8 mouse cellular contexts compared by ENCODE assay signal in genomic region chr11:87426450-87427250, GRCm38 (mm10). TPM values are rescaled to one million over a fixed set of nuclear protein-coding genes. Genes with fewer than 3 reads are reported as not detected.
A peak's percentile ranks its signal among the peaks of the same experiment; 100 is the strongest.
DNase-seq lines count a peak whose midpoint lies in the region; ATAC-seq and TF ChIP-seq lines count a peak whose summit lies in the region.
"Not testable (repeated sequence)": the region's sequence is repeated elsewhere in the genome, so short reads cannot be mapped to it uniquely, and the experiment has no call there.

No protein-coding gene starts in this region.

- peak; percentile 91 for ATAC-seq in forebrain, embryonic 15.5 days (replicated peaks)
- peak; percentile 75 for ATAC-seq in liver, postnatal 0 days
- peak; percentile 91 for ATAC-seq in neural tube, embryonic 13.5 days (ENCODE audit: low read depth)

- not testable (repeated sequence) for H3K9me3 ChIP-seq in forebrain, embryonic 15.5 days; liver, postnatal 0 days (ENCODE audit: low read length); neural tube, embryonic 13.5 days

- under 1% methylated on average over 24 of the region's 24 CpGs for WGBS in forebrain, embryonic 15.5 days
- WGBS in liver, postnatal 0 days (ENCODE audit: insufficient replicate concordance) = under 1% methylated on average over 23 of the region's 24 CpGs
- under 1% methylated on average over 24 of the region's 24 CpGs for WGBS in neural tube, embryonic 13.5 days

- not testable (repeated sequence) for H3K27me3 ChIP-seq in forebrain, embryonic 15.5 days; liver, postnatal 0 days (ENCODE audit: insufficient read depth, low read length); neural tube, embryonic 13.5 days

- DNase-seq in ES-CJ7 (ENCODE audit: low read depth, low spot score) = peak; percentile 94
- peak; percentile 91 for DNase-seq in cerebellum, adult 11-12 months
- DNase-seq in heart, postnatal 25 days (ENCODE audit: low spot score) = peak; percentile 74
- peak; percentile 89 for DNase-seq in layer of hippocampus, adult 11-12 months (ENCODE audit: low spot score)
- peak; percentile 85 for DNase-seq in liver, postnatal 0 days
- peak; percentile 94 for DNase-seq in telencephalon, adult 2 months (ENCODE audit: low read depth, low spot score)

- H3K4me2 ChIP-seq in forebrain, embryonic 15.5 days (replicated peaks) = peak overlapping the region; percentile 54
- peak overlapping the region; percentile 61 for H3K4me2 ChIP-seq in liver, postnatal 0 days (ENCODE audit: low read depth, low read length)
- H3K4me2 ChIP-seq in neural tube, embryonic 13.5 days = peak overlapping the region; percentile 53

- TF ChIP-seq CTCF in liver, postnatal 0 days (IDR thresholded peaks at IDR 0.05; ENCODE audit: low read depth) = not testable (repeated sequence)

- H3K4me3 ChIP-seq in forebrain, embryonic 15.5 days = peak overlapping the region; percentile 39
- H3K4me3 ChIP-seq in liver, postnatal 0 days (ENCODE audit: low read depth, low read length) = peak overlapping the region; percentile 40
- peak overlapping the region; percentile 34 for H3K4me3 ChIP-seq in neural tube, embryonic 13.5 days

- peak overlapping the region; percentile 38 for H3K9ac ChIP-seq in forebrain, embryonic 15.5 days (replicated peaks)
- peak overlapping the region; percentile 18 for H3K9ac ChIP-seq in liver, postnatal 0 days (replicated peaks)
- H3K9ac ChIP-seq in neural tube, embryonic 13.5 days = peak overlapping the region; percentile 57

- H3K27ac ChIP-seq in forebrain, embryonic 15.5 days (replicated peaks) = peak overlapping the region; percentile 86
- peak overlapping the region; percentile 63 for H3K27ac ChIP-seq in liver, postnatal 0 days (ENCODE audit: low read depth)
- H3K27ac ChIP-seq in neural tube, embryonic 13.5 days (replicated peaks) = peak overlapping the region; percentile 74

- H3K36me3 ChIP-seq in forebrain, embryonic 15.5 days; liver, postnatal 0 days (replicated peaks; ENCODE audit: insufficient read depth, low read length); neural tube, embryonic 13.5 days: not testable (repeated sequence)

- peak; percentile 75 for TF ChIP-seq EP300 in liver, postnatal 0 days (IDR thresholded peaks at IDR 0.05; ENCODE audit: low read depth)

- intact Hi-C loops in heart, postnatal 25 days (cut with DNase I) = loop anchor here (2.0 to 10.0 kb wide), 3 partner anchors 14 to 168 kb away; partner anchors contain the start of gene Mtmr4

- H3K4me1 ChIP-seq in forebrain, embryonic 15.5 days = peaks cover 33% of the 10 kb centered on the region
- H3K4me1 ChIP-seq in liver, postnatal 0 days (ENCODE audit: insufficient read depth) = peaks cover 15% of the 10 kb centered on the region
- peaks cover 25% of the 10 kb centered on the region for H3K4me1 ChIP-seq in neural tube, embryonic 13.5 days (replicated peaks)

RNA-seq across cellular contexts. Expression of gene Tex14, which starts 21.8 kb away (rescaled TPM):
- 0.31 TPM in 1 of 2 replicates, not detected in the other for polyA plus RNA-seq in forebrain, embryonic 15.5 days (2015; fragmentation: Nextera tagmentation; extraction: Ambion mirVana)
- under 1 TPM; 0.36 to 0.47 TPM for total RNA-seq in heart, postnatal 25 days (2021)
- 0.24 TPM in 1 of 2 replicates, not detected in the other for polyA plus RNA-seq in liver, postnatal 0 days (2015; fragmentation: Nextera tagmentation; extraction: Ambion mirVana)
- polyA plus RNA-seq in neural tube, embryonic 13.5 days (2015; fragmentation: Nextera tagmentation; extraction: Ambion mirVana) = 0.32 and 1.4 TPM in 2 replicates

RNA-seq across cellular contexts. Expression of gene Rad51c, which starts 21.9 kb away (rescaled TPM):
- 6.6 and 7.2 TPM in 2 replicates for polyA plus RNA-seq in forebrain, embryonic 15.5 days (2015; fragmentation: Nextera tagmentation; extraction: Ambion mirVana)
- total RNA-seq in heart, postnatal 25 days (2021) = 1 to 10 TPM; 1.6 to 1.7 TPM
- 1.6 and 2.6 TPM in 2 replicates for polyA plus RNA-seq in liver, postnatal 0 days (2015; fragmentation: Nextera tagmentation; extraction: Ambion mirVana)
- 6.2 and 7.0 TPM in 2 replicates for polyA plus RNA-seq in neural tube, embryonic 13.5 days (2015; fragmentation: Nextera tagmentation; extraction: Ambion mirVana)

Comparison
In these comparisons a context has a peak if more than half of its experiments do, and no peak if none do; other contexts are left out.
1. Peak in every context shown above with its lines: DNase-seq, ATAC-seq, H3K4me3 ChIP-seq and H3K27ac ChIP-seq.